Mouse (Mus musculus) cortical plate, adult 2 months (tissue): ENCODE measurements around the gene Frmd4a.

ENCODE experiments used
- CTCF ChIP-seq: fragments of 200-500 bp; IDR thresholded peaks from 2 replicates; pipeline ENCODE4 v1.5.1; 2011; ENCODE audit warnings: mild to moderate bottlenecking, control low read depth, low read length; ENCODE audit not compliant: insufficient read depth; ENCODE audit errors: extremely low read depth
- POLR2A ChIP-seq: fragments of 200-500 bp; IDR thresholded peaks from 2 replicates; pipeline ENCODE4 v1.6.1; 2011; ENCODE audit warnings: mild to moderate bottlenecking, low read length, control low read depth; ENCODE audit not compliant: insufficient read depth; ENCODE audit errors: extremely low read depth

- TF ChIP-seq CTCF, result no peak
- TF ChIP-seq POLR2A, result no peak
Observed at GRCm38 (mm10) chr2:4507887-4508615, 490.5 kb downstream of the Frmd4a start.
